26 mouse cellular contexts compared by ENCODE assay signal in the genomic region with DNA sequence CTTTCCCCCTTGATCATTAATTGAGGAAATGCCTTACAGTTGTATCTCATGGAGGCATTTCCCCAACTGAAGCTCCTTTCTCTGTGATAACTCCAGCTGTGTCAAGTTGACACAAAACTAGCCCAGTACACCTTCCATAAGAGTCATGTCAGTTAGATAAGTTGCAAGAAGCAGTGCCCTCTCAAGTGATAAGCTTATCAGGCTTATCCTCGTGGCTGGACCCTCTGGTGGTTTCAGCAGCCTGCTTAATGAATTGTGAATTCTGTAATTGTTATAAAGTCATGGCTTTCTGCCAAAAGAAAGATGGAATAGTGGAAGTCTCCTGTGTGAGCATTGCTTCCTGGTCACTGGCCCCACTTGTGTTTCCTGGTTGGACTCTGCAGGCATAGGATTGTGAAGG. TPM values are rescaled to one million over a fixed set of nuclear protein-coding genes. Genes with fewer than 3 reads are reported as not detected.
DNase-seq lines count a peak whose midpoint lies in the region; ATAC-seq and TF ChIP-seq lines count a peak whose summit lies in the region.
"Had no signal": no experiment of that assay in that cellular context is flagged by ENCODE, and none has a peak within 500 bp of the region (broad histone marks: within the 10 kb centered on the region; RNA-seq: fewer than 3 reads in every experiment).

No protein-coding gene starts in this region.

- no peak for ATAC-seq in forebrain, embryonic 11.5 days (replicated peaks; ENCODE audit: low FRiP score)
- no peak for ATAC-seq in forebrain, embryonic 14.5 days
- ATAC-seq in erythroid progenitor cell, adult 5-6 weeks (replicated peaks; ENCODE audit: low FRiP score, poor library complexity, severe bottlenecking), result peak; percentile 40; the same call in 1 of the 2 replicates
- ATAC-seq in liver, embryonic 14.5 days (ENCODE audit: insufficient read depth), result peak; percentile 82
- ATAC-seq: forebrain, embryonic 16.5 days; Patski had no signal

- H3K4me3 ChIP-seq in forebrain, embryonic 11.5 days (ENCODE audit: low read depth, low read length), result no peak overlapping the region
- no peak overlapping the region for H3K4me3 ChIP-seq in forebrain, embryonic 14.5 days (ENCODE audit: low read depth, low read length)
- no peak overlapping the region for H3K4me3 ChIP-seq in liver, embryonic 14.5 days (ENCODE audit: insufficient read depth in 1 of 2, low read depth in 2 of 2, low read length in 2 of 2)
- H3K4me3 ChIP-seq: embryonic facial prominence, embryonic 13.5 days; erythroblast, embryonic 14.5 days; hindbrain, embryonic 12.5 days; left cerebral cortex, adult 2 months; limb, embryonic 15.5 days; neural tube, embryonic 12.5 days had no signal

- no peaks in the 10 kb centered on the region for H3K9me3 ChIP-seq in forebrain, embryonic 11.5 days (ENCODE audit: control insufficient read depth, low read length)
- H3K9me3 ChIP-seq in forebrain, embryonic 14.5 days (replicated peaks; ENCODE audit: control insufficient read depth, low read length), result no peaks in the 10 kb centered on the region
- no peaks in the 10 kb centered on the region for H3K9me3 ChIP-seq in liver, embryonic 14.5 days (ENCODE audit: control insufficient read depth, low read length)
- H3K9me3 ChIP-seq: embryonic facial prominence, embryonic 13.5 days; hindbrain, embryonic 12.5 days; limb, embryonic 15.5 days; neural tube, embryonic 12.5 days had no signal

- no peak for TF ChIP-seq CTCF in liver, embryonic 14.5 days (IDR thresholded peaks at IDR 0.05; ENCODE audit: low read depth)

- H3K4me1 ChIP-seq in forebrain, embryonic 11.5 days (replicated peaks; ENCODE audit: control insufficient read depth, insufficient read depth, low read length), result no peaks in the 10 kb centered on the region
- H3K4me1 ChIP-seq in forebrain, embryonic 14.5 days (ENCODE audit: control insufficient read depth, insufficient read depth, low read length), result no peaks in the 10 kb centered on the region
- peaks cover 17 to 27% of the 10 kb centered on the region in 2 experiments for H3K4me1 ChIP-seq in liver, embryonic 14.5 days (replicated peaks; ENCODE audit: control insufficient read depth in 2 of 2, insufficient read depth in 2 of 2, low read length in 1 of 2)
- H3K4me1 ChIP-seq: embryonic facial prominence, embryonic 13.5 days; hindbrain, embryonic 12.5 days; limb, embryonic 15.5 days had no signal

- DNase-seq in forebrain, embryonic 11.5 days (ENCODE audit: low spot score), result peak; percentile 17
- no peak for DNase-seq in forebrain, embryonic 14.5 days (ENCODE audit: low spot score)
- DNase-seq in liver, embryonic 14.5 days (ENCODE audit: low read depth in 3 of 3, low spot score in 3 of 3), result peak; percentile 37 to 55 (median 39)
- no peak for DNase-seq in urinary bladder, adult 2 months (ENCODE audit: low spot score)
- no peak for DNase-seq in right cerebral cortex, postnatal 10 days (ENCODE audit: low spot score in 2 of 2)
- no peak for DNase-seq in left cerebral cortex, adult 9 months (ENCODE audit: low spot score in 2 of 2)
- DNase-seq: cerebellum, adult 11-12 months; cerebellum, postnatal 14 days; embryo, embryonic 11 days; gastrocnemius, postnatal 25 days; heart, adult 18-20 months; kidney, adult 8-10 months; kidney, postnatal 10 days; left cerebral cortex, postnatal 4 days; lung, postnatal 10 days; midbrain, embryonic 14.5 days; thymus, postnatal 25 days had no signal

- no peak overlapping the region for H3K4me2 ChIP-seq in forebrain, embryonic 11.5 days (ENCODE audit: low read depth, low read length, severe bottlenecking)
- H3K4me2 ChIP-seq in forebrain, embryonic 14.5 days (ENCODE audit: low read length), result no peak overlapping the region
- H3K4me2 ChIP-seq in liver, embryonic 14.5 days (ENCODE audit: low read depth), result peak overlapping the region; percentile 36
- H3K4me2 ChIP-seq: embryonic facial prominence, embryonic 13.5 days; hindbrain, embryonic 12.5 days; limb, embryonic 15.5 days; neural tube, embryonic 12.5 days had no signal

- WGBS in forebrain, embryonic 11.5 days, result 81% methylated on average over 1 of the region's 1 CpGs
- WGBS in forebrain, embryonic 14.5 days, result 79% methylated on average over 1 of the region's 1 CpGs
- WGBS in liver, embryonic 14.5 days (ENCODE audit: insufficient replicate concordance), result 8% methylated on average over 1 of the region's 1 CpGs

- peak; percentile 95 for TF ChIP-seq EP300 in liver, embryonic 14.5 days (IDR thresholded peaks at IDR 0.05; ENCODE audit: low read depth)

- H3K27me3 ChIP-seq in forebrain, embryonic 11.5 days (ENCODE audit: control insufficient read depth, insufficient read depth, low read length), result no peaks in the 10 kb centered on the region
- no peaks in the 10 kb centered on the region for H3K27me3 ChIP-seq in forebrain, embryonic 14.5 days (replicated peaks; ENCODE audit: control insufficient read depth, insufficient read depth, low read length)
- no peaks in the 10 kb centered on the region for H3K27me3 ChIP-seq in liver, embryonic 14.5 days (ENCODE audit: control insufficient read depth, insufficient read depth, low read length)
- H3K27me3 ChIP-seq: embryonic facial prominence, embryonic 13.5 days; hindbrain, embryonic 12.5 days; limb, embryonic 15.5 days; neural tube, embryonic 12.5 days; Patski had no signal

- no peak overlapping the region for H3K9ac ChIP-seq in forebrain, embryonic 11.5 days (ENCODE audit: low read length)
- H3K9ac ChIP-seq in forebrain, embryonic 14.5 days (ENCODE audit: low read length), result no peak overlapping the region
- peak overlapping the region; percentile 23; the same call in 1 of the 2 replicates for H3K9ac ChIP-seq in liver, embryonic 14.5 days (replicated peaks)
- H3K9ac ChIP-seq: embryonic facial prominence, embryonic 13.5 days; hindbrain, embryonic 12.5 days; limb, embryonic 15.5 days; neural tube, embryonic 12.5 days had no signal

- H3K27ac ChIP-seq in forebrain, embryonic 11.5 days (ENCODE audit: low read depth, low read length), result no peak overlapping the region
- H3K27ac ChIP-seq in forebrain, embryonic 14.5 days (ENCODE audit: low read depth, low read length), result no peak overlapping the region
- peak overlapping the region; percentile 58 for H3K27ac ChIP-seq in liver, embryonic 14.5 days
- H3K27ac ChIP-seq: embryonic facial prominence, embryonic 13.5 days; hindbrain, embryonic 12.5 days; left cerebral cortex, adult 2 months; limb, embryonic 15.5 days; neural tube, embryonic 12.5 days had no signal

- H3K36me3 ChIP-seq in forebrain, embryonic 11.5 days (ENCODE audit: control insufficient read depth, insufficient read depth, low read length), result peaks cover 39% of the 10 kb centered on the region; the same call in 1 of the 2 replicates
- H3K36me3 ChIP-seq in forebrain, embryonic 14.5 days (ENCODE audit: control insufficient read depth, insufficient read depth, low read length), result peaks cover 77% of the 10 kb centered on the region
- H3K36me3 ChIP-seq in liver, embryonic 14.5 days (replicated peaks; ENCODE audit: control insufficient read depth, insufficient read depth, low read depth), result peaks cover 85% of the 10 kb centered on the region

RNA-seq across cellular contexts. Expression of a gene that starts 11.2 kb away (rescaled TPM):
- 52.6 and 59.3 TPM in 2 replicates for polyA plus RNA-seq in forebrain, embryonic 11.5 days (2014; fragmentation: Nextera tagmentation; extraction: Ambion mirVana)
- 34.9 and 44.5 TPM in 2 replicates for polyA plus RNA-seq in forebrain, embryonic 14.5 days (2014; fragmentation: Nextera tagmentation; extraction: Ambion mirVana)
- total RNA-seq in erythroid progenitor cell, adult 5-6 weeks (2015; ENCODE audit: low replicate concordance), result 53.7 and 90.1 TPM in 2 replicates
- total RNA-seq in erythroid progenitor cell, adult 5-6 weeks (2017; ENCODE audit: low replicate concordance), result 67.5 and 87.5 TPM in 2 replicates
- polyA plus RNA-seq in liver, embryonic 14.5 days (2012; rRNA removed), result 12.3 and 15.6 TPM in 2 replicates
- polyA plus RNA-seq in liver, embryonic 14.5 days (2014; fragmentation: Nextera tagmentation; extraction: Ambion mirVana), result 15.4 and 17.4 TPM in 2 replicates
- 25.8 and 26.0 TPM in 2 replicates for polyA plus RNA-seq in urinary bladder, adult 2 months (2012; rRNA removed)

RNA-seq across cellular contexts. Expression of a gene that starts 11.3 kb away (rescaled TPM):
- polyA plus RNA-seq in forebrain, embryonic 11.5 days (2014; fragmentation: Nextera tagmentation; extraction: Ambion mirVana), result 66.1 and 66.8 TPM in 2 replicates
- polyA plus RNA-seq in forebrain, embryonic 14.5 days (2014; fragmentation: Nextera tagmentation; extraction: Ambion mirVana), result 58.4 and 68.8 TPM in 2 replicates
- total RNA-seq in erythroid progenitor cell, adult 5-6 weeks (2015; ENCODE audit: low replicate concordance), result 16.9 and 18.0 TPM in 2 replicates
- total RNA-seq in erythroid progenitor cell, adult 5-6 weeks (2017; ENCODE audit: low replicate concordance), result 13.5 and 50.5 TPM in 2 replicates
- polyA plus RNA-seq in liver, embryonic 14.5 days (2012; rRNA removed), result 42.6 and 51.6 TPM in 2 replicates
- polyA plus RNA-seq in liver, embryonic 14.5 days (2014; fragmentation: Nextera tagmentation; extraction: Ambion mirVana), result 73.8 and 74.1 TPM in 2 replicates
- polyA plus RNA-seq in urinary bladder, adult 2 months (2012; rRNA removed), result 77.9 and 90.8 TPM in 2 replicates

RNA-seq across cellular contexts. Expression of a gene that starts 17.6 kb away (rescaled TPM):
- polyA plus RNA-seq in forebrain, embryonic 11.5 days (2014; fragmentation: Nextera tagmentation; extraction: Ambion mirVana), result 213 and 224 TPM in 2 replicates
- 313 and 439 TPM in 2 replicates for polyA plus RNA-seq in forebrain, embryonic 14.5 days (2014; fragmentation: Nextera tagmentation; extraction: Ambion mirVana)
- 7.6 and 26.0 TPM in 2 replicates for total RNA-seq in erythroid progenitor cell, adult 5-6 weeks (2015; ENCODE audit: low replicate concordance)
- total RNA-seq in erythroid progenitor cell, adult 5-6 weeks (2017; ENCODE audit: low replicate concordance), result 3.0 and 4.0 TPM in 2 replicates
- 8.5 and 8.7 TPM in 2 replicates for polyA plus RNA-seq in liver, embryonic 14.5 days (2012; rRNA removed)
- 3.3 and 5.8 TPM in 2 replicates for polyA plus RNA-seq in liver, embryonic 14.5 days (2014; fragmentation: Nextera tagmentation; extraction: Ambion mirVana)
- polyA plus RNA-seq in urinary bladder, adult 2 months (2012; rRNA removed), result 45.9 and 58.8 TPM in 2 replicates

RNA-seq across cellular contexts. Expression of a gene that starts 30.2 kb away (rescaled TPM):
- polyA plus RNA-seq in forebrain, embryonic 11.5 days (2014; fragmentation: Nextera tagmentation; extraction: Ambion mirVana), result 26.9 and 29.9 TPM in 2 replicates
- 30.4 and 34.3 TPM in 2 replicates for polyA plus RNA-seq in forebrain, embryonic 14.5 days (2014; fragmentation: Nextera tagmentation; extraction: Ambion mirVana)
- 37.7 and 68.5 TPM in 2 replicates for total RNA-seq in erythroid progenitor cell, adult 5-6 weeks (2015; ENCODE audit: low replicate concordance)
- 2.9 and 3.7 TPM in 2 replicates for total RNA-seq in erythroid progenitor cell, adult 5-6 weeks (2017; ENCODE audit: low replicate concordance)
- 14.4 and 18.3 TPM in 2 replicates for polyA plus RNA-seq in liver, embryonic 14.5 days (2012; rRNA removed)
- polyA plus RNA-seq in liver, embryonic 14.5 days (2014; fragmentation: Nextera tagmentation; extraction: Ambion mirVana), result 10.6 and 10.9 TPM in 2 replicates
- polyA plus RNA-seq in urinary bladder, adult 2 months (2012; rRNA removed), result 29.6 and 35.9 TPM in 2 replicates

RNA-seq across cellular contexts. Expression of a gene that starts 42.1 kb away (rescaled TPM):
- 108 and 122 TPM in 2 replicates for polyA plus RNA-seq in forebrain, embryonic 11.5 days (2014; fragmentation: Nextera tagmentation; extraction: Ambion mirVana)
- 55.8 and 78.1 TPM in 2 replicates for polyA plus RNA-seq in forebrain, embryonic 14.5 days (2014; fragmentation: Nextera tagmentation; extraction: Ambion mirVana)
- 26.3 and 36.9 TPM in 2 replicates for total RNA-seq in erythroid progenitor cell, adult 5-6 weeks (2015; ENCODE audit: low replicate concordance)
- total RNA-seq in erythroid progenitor cell, adult 5-6 weeks (2017; ENCODE audit: low replicate concordance), result 120 and 139 TPM in 2 replicates
- polyA plus RNA-seq in liver, embryonic 14.5 days (2012; rRNA removed), result 35.7 and 49.0 TPM in 2 replicates
- polyA plus RNA-seq in liver, embryonic 14.5 days (2014; fragmentation: Nextera tagmentation; extraction: Ambion mirVana), result 39.0 and 49.1 TPM in 2 replicates
- 58.4 and 74.6 TPM in 2 replicates for polyA plus RNA-seq in urinary bladder, adult 2 months (2012; rRNA removed)

Comparison
In these comparisons a context has a peak if more than half of its experiments do, and no peak if none do; other contexts are left out.
1. DNase-seq: peak in forebrain, embryonic 11.5 days (single experiment) and liver, embryonic 14.5 days (3 of 3); none in forebrain, embryonic 14.5 days (single experiment), urinary bladder, adult 2 months (single experiment), right cerebral cortex, postnatal 10 days (0 of 2) and left cerebral cortex, adult 9 months (0 of 2).
2. ATAC-seq: peak in erythroid progenitor cell, adult 5-6 weeks (single experiment) and liver, embryonic 14.5 days (single experiment); none in forebrain, embryonic 11.5 days (single experiment) and forebrain, embryonic 14.5 days (single experiment).